Mouse (Mus musculus) kidney, adult 2 months (tissue): ENCODE results near the gene Fam214b. TPM values are rescaled to one million over a fixed set of nuclear protein-coding genes. Genes with fewer than 3 reads are reported as not detected.

Experiments
- DNase-seq: peaks from one replicate; pipeline ENCODE4 v3.0.0; 2021
- H3K27ac ChIP-seq: fragments of 200-500 bp; 2 replicates; pipeline ENCODE4 v1.5.1; 2012; ENCODE audit warnings: low read depth, low read length, control low read depth, inconsistent platforms; ENCODE audit not compliant: insufficient read depth
- H3K27me3 ChIP-seq: fragments of 200-500 bp; replicated peaks from 2 replicates; pipeline ENCODE4 v1.6.1; 2012; ENCODE audit warnings: mild to moderate bottlenecking, moderate library complexity, low read length, inconsistent platforms; ENCODE audit not compliant: control insufficient read depth, insufficient read depth
- H3K36me3 ChIP-seq: fragments of 200-500 bp; 2 replicates; pipeline ENCODE4 v1.6.1; 2012; ENCODE audit warnings: mild to moderate bottlenecking, moderate library complexity, low read length, inconsistent platforms; ENCODE audit not compliant: control insufficient read depth, insufficient read depth
- H3K4me1 ChIP-seq: fragments of 200-500 bp; 2 replicates; pipeline ENCODE4 v1.6.1; 2011; ENCODE audit warnings: low read length; ENCODE audit not compliant: control insufficient read depth, insufficient read depth
- H3K4me3 ChIP-seq: fragments of 200-500 bp; 2 replicates; pipeline ENCODE4 v1.5.1; 2011; ENCODE audit warnings: mild to moderate bottlenecking, low read depth, low read length, control low read depth; ENCODE audit not compliant: insufficient read depth
- CTCF ChIP-seq: fragments of 200-500 bp; conservative IDR thresholded peaks from 2 replicates; pipeline ENCODE4 v1.5.1; 2011; ENCODE audit warnings: low read depth, mild to moderate bottlenecking, control low read depth, low read length, moderate library complexity, mixed read lengths; ENCODE audit not compliant: insufficient read depth, insufficient read length
- POLR2A ChIP-seq: fragments of 200-500 bp; IDR thresholded peaks from one replicate; pipeline ENCODE4 v1.6.1; 2011; ENCODE audit warnings: low read depth, low read length, control low read depth
- WGBS: fragments of 180-500 bp; shearing (Covaris S2); methylation state at CpG from one replicate; pipeline ENCODE4 v1.1.7; 2018; 5-methylcytosine and 5-hydroxymethylcytosine counted together
- polyA plus RNA-seq: library from polyadenylated mRNA; depleted of rRNA; stranded (reverse); fragments of >200 nt; gene quantifications from 2 replicates; pipeline ENCODE4 v1.2.3, GENCODE M21; 2012

Fam214b gene
- polyA plus RNA-seq, 1 experiment = 14.4 TPM

DNA sequence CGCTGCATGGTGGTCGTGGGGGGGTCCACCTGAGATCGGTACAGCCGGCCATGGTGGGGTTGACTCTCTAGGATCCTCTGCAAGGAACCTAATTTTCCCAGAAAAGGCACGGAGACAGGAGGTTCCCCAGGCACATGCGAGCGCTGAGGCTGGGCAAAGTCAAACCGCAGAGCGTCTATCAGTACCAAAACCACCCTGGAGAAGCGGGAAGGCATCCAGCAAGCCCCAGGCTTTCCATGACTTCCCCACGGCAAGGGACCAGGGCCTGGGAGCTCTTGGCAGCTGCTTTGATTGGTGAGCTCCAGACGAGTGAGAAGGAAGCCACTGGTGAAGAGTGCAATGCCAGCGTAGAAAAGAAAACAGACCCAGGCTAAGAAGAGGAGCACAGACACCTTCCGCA lies 21.3 kb downstream of the Fam214b start:
- peak overlapping the region; percentile 6; the same call in 1 of the 2 replicates for H3K27ac ChIP-seq
- TF ChIP-seq CTCF (no peak), POLR2A (no peak)
- no peaks in the 10 kb centered on the region for H3K36me3 ChIP-seq
- peaks cover 8% of the 10 kb centered on the region for H3K4me1 ChIP-seq
- 68% methylated on average over 14 of the region's 14 CpGs for WGBS
- peak overlapping the region; percentile 84 for H3K4me3 ChIP-seq
- no peak for DNase-seq
- H3K27me3 ChIP-seq = no peaks in the 10 kb centered on the region

DNA sequence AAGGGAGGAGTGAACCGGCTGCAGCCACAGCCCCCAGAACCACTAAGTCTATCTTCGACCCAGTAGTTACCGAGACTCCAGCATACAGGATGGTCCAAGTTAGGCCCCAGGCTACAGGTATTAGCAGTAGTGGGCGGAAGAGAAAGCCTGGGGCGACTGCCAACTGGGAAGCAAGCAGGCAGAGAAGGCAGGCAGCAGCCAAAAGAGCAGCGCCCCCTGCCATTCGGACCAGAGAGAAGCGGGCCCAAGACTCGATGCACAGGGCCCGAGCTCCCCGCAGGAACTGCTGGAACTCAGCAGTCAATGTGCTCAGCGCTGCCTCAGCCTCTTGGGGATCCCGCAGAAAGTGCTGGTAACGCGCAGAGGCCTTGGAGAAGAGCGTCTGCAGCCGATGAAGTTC lies 24.7 kb downstream of the Fam214b start:
- Histone ChIP-seq H3K27ac (no peak overlapping the region), H3K4me3 (no peak overlapping the region), H3K27me3 (no peaks in the 10 kb centered on the region), H3K4me1 (peaks cover 8% of the 10 kb centered on the region), H3K36me3 (peaks cover 1% of the 10 kb centered on the region; the same call in 1 of the 2 replicates)
- WGBS = 86% methylated on average over 17 of the region's 17 CpGs
- DNase-seq = no peak
- TF ChIP-seq CTCF (no peak), POLR2A (no peak)

DNA sequence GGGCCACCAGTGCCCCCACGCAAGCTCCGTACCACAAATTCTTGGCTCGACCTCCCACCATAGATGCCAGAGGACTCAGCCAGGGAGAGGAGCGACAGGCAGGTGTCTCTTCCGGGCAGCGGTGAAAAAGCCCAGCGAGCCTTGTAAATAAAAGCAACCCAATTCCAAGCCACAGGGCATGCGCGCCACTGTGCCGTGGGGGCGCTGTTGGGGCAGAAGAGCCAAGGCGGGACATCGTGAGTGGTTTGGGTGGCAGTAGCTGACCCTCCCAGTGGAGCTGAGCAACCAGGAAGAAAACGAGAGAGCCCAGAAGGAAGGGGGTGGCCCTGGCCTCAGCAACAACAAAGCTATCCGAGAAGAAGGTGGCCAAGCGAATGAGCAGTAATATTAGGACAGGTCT lies 25.1 kb downstream of the Fam214b start:
- Histone ChIP-seq H3K4me1 (peaks cover 8% of the 10 kb centered on the region), H3K27ac (no peak overlapping the region), H3K36me3 (peaks cover 1% of the 10 kb centered on the region; the same call in 1 of the 2 replicates), H3K4me3 (no peak overlapping the region), H3K27me3 (no peaks in the 10 kb centered on the region)
- TF ChIP-seq POLR2A = no peak
- no peak for TF ChIP-seq CTCF
- DNase-seq = no peak
- WGBS = 89% methylated on average over 16 of the region's 16 CpGs

DNA sequence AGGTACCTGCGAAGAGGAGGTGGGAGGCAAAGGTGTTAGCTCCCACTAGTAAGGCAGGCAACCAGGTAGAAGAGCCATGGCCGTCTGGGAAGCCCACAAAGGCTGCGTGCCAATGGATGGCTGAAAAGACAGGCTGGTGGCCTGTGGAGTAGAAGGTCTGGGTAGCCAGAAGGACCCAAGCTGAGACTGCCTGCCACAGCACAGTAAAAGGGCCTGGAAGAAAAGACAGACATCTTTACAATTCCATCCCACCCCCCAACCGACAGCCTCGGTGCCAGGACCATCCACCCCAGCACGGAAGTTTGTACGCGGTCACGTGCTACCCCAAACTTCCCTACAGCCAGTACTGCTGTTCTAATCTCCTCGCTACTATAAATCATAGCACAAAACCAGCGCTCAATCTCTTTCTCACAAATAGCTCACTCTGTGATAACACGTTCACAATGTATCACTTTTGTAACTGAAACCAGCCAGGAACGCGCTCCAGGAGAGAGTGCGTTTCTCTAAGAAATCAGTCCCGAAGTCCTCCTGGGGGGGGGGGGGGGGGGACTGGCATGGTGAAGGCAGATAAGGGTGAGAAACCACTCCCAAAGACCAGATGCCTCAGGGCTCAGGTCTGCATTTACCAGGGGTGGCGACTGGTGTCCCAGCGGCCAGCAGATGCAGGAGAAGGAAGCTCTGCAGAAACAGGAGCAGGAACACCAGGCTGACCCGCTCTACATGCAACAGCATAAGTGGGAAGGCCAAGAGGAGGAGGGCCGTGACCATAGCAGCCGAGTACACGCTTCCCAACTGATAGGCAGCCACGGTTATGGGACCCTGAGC lies 26.2 kb downstream of the Fam214b start:
- Histone ChIP-seq H3K27me3 (no peaks in the 10 kb centered on the region), H3K27ac (no peak overlapping the region), H3K4me1 (peaks cover 5% of the 10 kb centered on the region), H3K36me3 (peaks cover 1% of the 10 kb centered on the region; the same call in 1 of the 2 replicates), H3K4me3 (no peak overlapping the region)
- 91% methylated on average over 23 of the region's 23 CpGs for WGBS
- TF ChIP-seq POLR2A (no peak), CTCF (no peak)
- no peak for DNase-seq

DNA sequence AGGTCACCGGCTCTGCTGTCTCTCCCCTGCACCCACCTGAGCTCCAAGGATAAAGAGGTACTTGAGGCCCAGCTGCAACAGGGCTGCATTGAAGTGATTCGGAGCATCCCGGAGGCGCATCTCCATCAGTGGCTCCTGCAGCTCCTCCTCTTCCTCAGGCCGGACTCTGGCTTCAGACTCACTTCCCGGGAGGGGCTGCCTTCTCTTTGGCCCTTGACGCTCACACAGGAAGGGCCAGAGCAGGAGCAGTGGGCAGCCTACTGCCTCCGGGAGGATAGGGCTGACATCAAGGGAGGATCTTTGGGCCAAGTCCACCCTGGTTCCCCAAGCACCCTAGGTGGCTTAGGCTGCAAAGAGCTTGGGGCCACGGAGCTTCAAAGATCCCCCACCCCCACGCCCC lies 26.8 kb downstream of the Fam214b start:
- no peak overlapping the region for H3K27ac ChIP-seq
- TF ChIP-seq POLR2A = no peak
- no peak for TF ChIP-seq CTCF
- no peaks in the 10 kb centered on the region for H3K4me1 ChIP-seq
- DNase-seq = no peak
- H3K4me3 ChIP-seq = no peak overlapping the region
- peaks cover 1% of the 10 kb centered on the region; the same call in 1 of the 2 replicates for H3K36me3 ChIP-seq
- no peaks in the 10 kb centered on the region for H3K27me3 ChIP-seq
- WGBS = 85% methylated on average over 10 of the region's 10 CpGs

DNA sequence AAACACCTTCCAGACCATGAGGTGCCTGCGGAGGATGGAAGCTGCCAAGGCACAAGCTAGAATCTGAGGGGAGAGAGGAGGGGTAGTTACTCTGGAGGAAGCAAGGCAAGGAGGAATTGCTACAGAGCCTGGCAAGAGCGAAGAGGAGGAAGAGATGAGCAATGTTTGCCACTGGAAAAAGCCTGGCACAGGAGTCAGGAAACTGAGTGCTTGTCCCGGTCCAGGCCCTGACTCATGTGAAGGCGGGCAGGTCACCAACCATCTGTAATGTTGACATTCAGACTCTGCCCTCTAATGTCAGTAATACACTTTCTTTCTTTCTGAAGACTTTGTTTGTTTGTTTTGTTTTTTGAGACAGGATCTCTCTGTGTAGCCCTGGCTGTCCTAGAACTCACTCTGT lies 27.9 kb downstream of the Fam214b start:
- no peaks in the 10 kb centered on the region for H3K27me3 ChIP-seq
- H3K4me1 ChIP-seq = no peaks in the 10 kb centered on the region
- DNase-seq = no peak
- no peak overlapping the region for H3K27ac ChIP-seq
- TF ChIP-seq CTCF (no peak), POLR2A (no peak)
- H3K36me3 ChIP-seq = peaks cover 1% of the 10 kb centered on the region; the same call in 1 of the 2 replicates
- WGBS = 85% methylated on average over 4 of the region's 4 CpGs
- H3K4me3 ChIP-seq = no peak overlapping the region

DNA sequence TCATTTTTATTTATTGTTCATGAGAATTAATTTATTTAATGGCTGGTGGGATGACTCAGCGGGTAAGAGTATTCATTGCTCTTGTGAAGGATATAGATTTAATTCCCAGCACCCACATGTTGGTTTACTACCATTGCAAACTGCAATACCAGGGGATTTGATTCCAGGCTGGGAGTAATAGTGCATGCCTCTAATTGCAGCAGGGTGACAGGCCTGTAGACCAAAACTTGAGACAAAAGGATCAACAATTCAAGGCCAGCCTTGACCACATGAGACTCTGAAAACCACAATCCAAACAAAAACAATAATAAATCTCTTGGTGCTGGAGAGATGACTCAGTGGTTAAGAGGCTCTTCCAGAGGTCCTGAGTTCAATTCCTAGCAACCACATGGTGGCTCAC lies 33.9 kb downstream of the Fam214b start:
- DNase-seq = no peak
- WGBS = 91% methylated on average over 1 of the region's 1 CpGs
- Histone ChIP-seq H3K36me3 (no peaks in the 10 kb centered on the region), H3K4me1 (peaks cover 4% of the 10 kb centered on the region; the same call in 1 of the 2 replicates), H3K27ac (no peak overlapping the region), H3K27me3 (no peaks in the 10 kb centered on the region), H3K4me3 (no peak overlapping the region)
- TF ChIP-seq POLR2A = no peak
- TF ChIP-seq CTCF = no peak
